Mouse (Mus musculus) forebrain, embryonic 12.5 days (tissue): ENCODE measurements around the gene Gm15140. TPM values are rescaled to one million over a fixed set of nuclear protein-coding genes. Genes with fewer than 3 reads are reported as not detected.
"Not testable (repeated sequence)": the region's sequence is repeated elsewhere in the genome, so short reads cannot be mapped to it uniquely, and the experiment has no call there.

ENCODE experiments used
- ATAC-seq: fragments of 200-750 bp; cut with Nextera tagmentation; 2 replicates; pipeline ENCODE4 v1.8.0; 2017; ENCODE audit warnings: moderate TSS enrichment; ENCODE audit not compliant: low FRiP score
- H3K27ac ChIP-seq: fragments of 300-500 bp; sonication (generic); 2 replicates; pipeline ENCODE4 v1.5.1; 2016; ENCODE audit warnings: mild to moderate bottlenecking
- H3K27me3 ChIP-seq: fragments of 300-500 bp; sonication (generic); 2 replicates; pipeline ENCODE4 v1.6.1; 2016; ENCODE audit warnings: mild to moderate bottlenecking
- H3K36me3 ChIP-seq: fragments of 300-500 bp; sonication (generic); replicated peaks from 2 replicates; pipeline ENCODE4 v1.6.1; 2016; ENCODE audit warnings: mild to moderate bottlenecking
- H3K4me1 ChIP-seq: fragments of 300-500 bp; sonication (generic); 2 replicates; pipeline ENCODE4 v1.6.1; 2016
- H3K4me2 ChIP-seq: fragments of 300-500 bp; sonication (generic); 2 replicates; pipeline ENCODE4 v1.6.1; 2016; ENCODE audit warnings: mild to moderate bottlenecking, moderate library complexity
- H3K4me3 ChIP-seq: fragments of 300-500 bp; sonication (generic); replicated peaks from 2 replicates; pipeline ENCODE4 v1.5.1; 2016; ENCODE audit warnings: mild to moderate bottlenecking
- H3K9ac ChIP-seq: fragments of 300-500 bp; sonication (generic); 2 replicates; pipeline ENCODE4 v1.6.1; 2016; ENCODE audit warnings: mild to moderate bottlenecking
- H3K9me3 ChIP-seq: fragments of 300-500 bp; sonication (generic); 2 replicates; pipeline ENCODE4 v1.6.1; 2016
- WGBS: fragments of 180-500 bp; shearing (Covaris S2); methylation state at CpG from one replicate; pipeline ENCODE4 v1.1.7; 2016; 5-methylcytosine and 5-hydroxymethylcytosine counted together
- polyA plus RNA-seq: library from polyadenylated mRNA; unstranded; fragments of >200 nt; fragmentation: Nextera tagmentation; extraction: Ambion mirVana; gene quantifications from 2 replicates; pipeline ENCODE4 v1.2.1, GENCODE M21; 2016

Gene Gm15140
- not detected in 2 replicates for polyA plus RNA-seq

DNA sequence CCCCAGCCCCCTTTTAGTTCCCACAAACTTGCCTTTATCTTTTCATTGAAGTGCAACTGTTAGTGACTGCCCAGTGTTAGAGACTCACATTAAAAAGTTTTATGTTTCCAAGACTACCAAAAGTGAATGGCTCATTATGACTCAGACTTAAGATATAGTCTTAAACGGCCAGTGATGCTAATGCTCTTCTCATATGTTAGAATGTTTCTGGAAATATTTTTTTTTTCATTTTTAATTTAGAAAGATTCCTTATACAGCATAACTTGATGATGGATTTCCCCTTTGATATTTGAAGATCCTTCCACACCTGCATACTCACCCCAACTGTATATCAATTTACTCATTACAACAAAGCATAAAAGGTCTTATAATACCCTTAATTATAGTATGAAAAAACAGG lies at the start of gene Gm15140:
Gene Gm15140 (minus strand): TSS at position 101 of the 400 bp plus-strand sequence.
- WGBS, result 76% methylated on average over 1 of the region's 1 CpGs
- not testable (repeated sequence) for H3K9ac ChIP-seq, ATAC-seq, H3K36me3 ChIP-seq, H3K27me3 ChIP-seq, H3K4me1 ChIP-seq, H3K4me2 ChIP-seq, H3K4me3 ChIP-seq, H3K9me3 ChIP-seq, H3K27ac ChIP-seq

Other genes with a start within 250 kb of the Gm15140 start
- not detected in 2 replicates for gene Samt1, start 108.0 kb downstream of the Gm15140 start, polyA plus RNA-seq
- gene 4921511M17Rik, start 86.9 kb downstream of the Gm15140 start, polyA plus RNA-seq, result not detected in 2 replicates
- not detected in 2 replicates for gene Gm10057, start 65.6 kb downstream of the Gm15140 start, polyA plus RNA-seq
- gene 4930524N10Rik, start 222.7 kb upstream of the Gm15140 start, polyA plus RNA-seq, result not detected in 2 replicates